Mouse (Mus musculus) ovary, postnatal 14 days (tissue): ENCODE measurements at regions not wholly inside any gene's neighbourhood (a gene's known extent, or its start where the extent isn't known, plus 50 kb on each side); places are given as distances from the start of the nearest gene placed in this dataset.

ENCODE experiments used
- DNase-seq: peaks from one replicate; pipeline ENCODE4 v3.0.0; 2022; ENCODE audit warnings: low spot score

DNA sequence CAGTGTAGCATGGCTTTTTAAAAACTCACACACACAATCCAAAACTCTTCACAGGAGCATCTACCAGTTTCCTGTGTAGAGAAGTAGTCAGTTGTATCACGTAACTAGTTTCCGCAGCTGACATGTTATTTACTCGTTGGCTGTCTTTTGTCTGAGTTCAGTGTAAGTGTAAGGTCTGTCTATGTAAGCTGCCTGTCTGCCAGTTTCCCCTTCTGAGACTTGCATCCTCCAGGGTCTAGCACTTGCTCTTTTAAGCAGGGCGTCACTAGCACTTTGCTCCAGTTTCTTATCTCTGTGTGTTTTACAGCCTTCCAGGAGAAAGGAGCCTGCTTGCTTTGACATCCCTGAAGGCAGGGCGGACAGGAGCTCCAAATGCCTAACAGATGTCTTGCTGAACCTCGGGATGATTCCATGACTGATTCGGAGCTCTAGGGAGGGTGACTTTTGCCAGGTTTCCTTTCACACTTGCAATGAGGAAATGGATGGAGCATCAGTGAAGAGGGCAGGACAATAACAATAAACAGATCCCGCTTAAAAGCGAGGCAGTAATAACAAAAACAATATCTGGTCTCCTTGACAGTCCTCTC is 131.2 kb upstream of the Osr1 start:
- DNase-seq, result peak; percentile 10

DNA sequence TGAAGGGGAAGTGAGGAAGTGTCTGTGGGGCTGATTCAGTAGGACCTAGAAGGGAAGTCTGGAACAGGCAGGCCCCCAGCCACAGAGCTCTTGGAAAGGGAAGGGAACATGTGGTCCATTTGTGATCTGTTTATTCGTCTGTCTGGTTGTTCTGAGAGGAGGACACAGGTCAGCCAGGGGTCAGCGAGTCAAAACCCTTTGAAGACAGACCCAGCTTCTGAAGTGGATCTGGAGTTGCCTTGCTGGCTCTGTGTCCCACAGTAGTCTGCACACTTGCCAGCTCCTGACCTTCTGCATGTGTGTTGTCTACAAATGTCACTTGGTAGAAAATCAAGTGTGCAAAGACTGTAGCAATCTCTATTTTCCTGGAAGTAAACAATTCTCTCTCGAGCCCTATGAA is 119.3 kb upstream of the Osr1 start:
- DNase-seq, result peak; percentile 16

DNA sequence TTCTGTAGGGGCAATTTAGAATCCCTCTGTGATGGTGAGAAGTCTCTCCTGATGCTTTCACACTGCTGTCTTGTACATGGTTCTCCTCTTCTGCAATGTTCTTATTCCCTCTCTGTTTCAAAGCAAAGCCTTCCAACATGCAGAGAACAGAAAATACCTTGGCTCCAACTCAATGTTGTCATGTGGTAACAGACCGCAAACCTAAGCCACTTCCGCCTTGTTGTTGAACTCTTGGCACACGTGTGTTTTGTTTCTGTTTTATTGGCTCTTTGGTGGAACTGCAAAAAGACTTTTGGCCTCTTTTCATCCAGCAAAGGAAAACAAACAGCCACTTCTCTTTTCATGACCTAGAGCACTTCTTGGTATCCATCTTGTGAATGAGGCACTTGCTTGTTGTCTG is 109.7 kb upstream of the Osr1 start:
- no peak for DNase-seq

DNA sequence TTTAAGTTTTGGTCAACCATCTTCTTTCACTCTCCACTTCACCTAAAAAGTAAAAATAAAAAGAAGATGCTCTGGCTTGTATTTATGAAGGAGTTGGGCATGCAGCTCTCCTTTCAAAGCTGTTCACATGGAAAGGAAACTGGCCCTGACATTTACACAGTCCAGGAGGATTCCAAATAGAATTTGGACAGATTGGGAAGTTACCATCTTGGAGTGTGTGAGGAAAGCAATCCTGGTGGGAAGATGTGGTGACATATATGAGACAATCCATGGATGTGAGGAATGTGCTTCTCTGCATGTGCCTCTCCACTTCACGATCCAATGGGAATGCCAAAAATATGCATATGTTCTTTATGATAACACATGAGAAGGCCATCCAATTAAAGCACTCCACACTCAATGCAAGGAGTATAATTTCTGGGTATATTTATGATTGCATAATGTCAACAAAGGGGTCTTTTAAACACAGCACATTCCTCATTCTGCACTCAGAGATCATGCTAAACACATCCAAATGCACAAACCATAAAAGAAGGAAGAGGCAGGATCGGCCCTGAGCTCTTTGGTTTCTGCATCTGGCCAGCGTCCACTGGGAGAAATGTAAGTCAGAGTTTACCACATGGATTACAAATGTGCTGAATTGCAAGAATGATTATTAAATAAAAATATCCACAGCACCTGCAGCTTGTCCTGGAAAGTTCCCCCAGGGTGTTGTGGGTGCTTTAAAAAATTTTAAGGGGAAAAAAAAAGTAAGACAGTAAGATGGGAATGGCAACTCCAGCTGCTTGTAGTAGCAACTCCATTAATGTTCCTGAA is 100.1 kb upstream of the Osr1 start:
- no peak for DNase-seq

- DNase-seq, result no peak
These were observed 94.1 kb upstream of the Osr1 start for GRCm38 (mm10) chr12:9475836-9476235.

DNA sequence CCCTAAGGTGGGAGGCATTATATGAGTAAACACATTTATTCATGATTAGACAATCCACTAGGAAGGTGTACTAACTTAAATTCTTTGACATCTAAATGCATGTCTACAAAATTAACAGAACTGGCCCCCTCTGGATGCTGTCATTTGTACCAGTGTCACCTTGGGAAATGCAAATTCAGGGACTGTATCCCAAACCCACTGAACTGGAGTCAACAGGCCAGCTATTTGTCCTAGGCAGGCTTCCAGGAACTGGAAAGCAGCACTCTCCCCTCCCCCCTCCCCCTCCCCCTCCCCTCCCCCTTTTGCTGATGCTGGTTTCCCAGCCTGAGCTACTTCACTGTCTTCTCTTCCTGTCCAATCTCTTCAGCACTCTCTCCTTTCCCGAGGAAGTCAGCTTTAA is 91.7 kb upstream of the Osr1 start:
- DNase-seq, result no peak

DNA sequence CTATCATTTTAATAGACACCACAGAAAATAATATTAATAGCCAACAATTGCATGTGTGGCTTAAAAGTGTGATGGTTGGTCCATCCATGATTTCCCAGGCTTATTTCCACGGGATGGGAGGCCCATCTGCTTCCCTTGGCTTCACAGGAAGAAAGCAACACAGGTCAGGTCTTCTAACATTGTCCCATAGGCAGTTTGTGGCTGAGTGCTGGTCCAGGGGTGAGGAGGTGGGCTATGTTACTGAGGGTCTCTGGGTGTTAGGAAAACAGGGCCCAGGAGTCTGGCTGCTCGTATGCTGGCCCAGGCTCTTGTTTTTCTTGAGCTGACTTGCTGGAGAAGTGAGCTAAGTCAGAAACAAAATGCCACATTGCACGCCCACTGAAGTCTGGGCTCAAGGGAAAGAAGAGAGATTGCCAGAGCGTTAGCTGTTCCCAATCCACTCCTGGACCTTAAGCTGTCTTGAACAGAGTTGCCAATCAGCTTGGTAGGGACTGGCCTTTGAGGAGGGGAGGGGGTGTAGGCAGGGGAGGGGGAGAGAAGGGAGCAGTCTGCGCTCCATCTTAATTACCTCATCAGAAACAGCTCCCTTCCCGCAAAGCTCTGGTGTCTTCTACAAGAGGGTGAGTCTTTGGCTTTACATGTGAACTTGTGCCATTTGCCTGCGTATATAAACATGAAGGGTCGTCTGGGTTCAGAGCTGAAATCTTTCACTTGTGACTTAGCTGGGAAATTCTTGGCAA is 82.1 kb upstream of the Osr1 start:
- no peak for DNase-seq

DNA sequence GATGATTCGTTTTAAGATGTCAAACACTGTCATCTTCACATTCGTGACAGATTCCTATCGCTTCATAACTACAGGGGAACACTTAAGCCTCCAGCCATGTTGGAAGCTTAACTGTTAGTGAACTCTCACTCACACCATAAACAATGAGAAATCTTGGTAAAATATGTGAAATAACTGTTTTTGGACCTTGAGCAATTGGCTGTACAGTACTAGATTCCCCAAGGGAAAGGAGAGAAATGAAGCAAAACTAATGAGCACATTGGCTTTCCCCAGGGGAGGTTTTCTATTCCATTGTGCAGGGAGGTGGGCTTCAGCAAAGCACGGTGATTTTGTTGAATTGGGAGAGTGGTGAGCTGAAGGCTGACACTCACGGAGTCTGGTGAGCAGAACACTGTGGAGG is 56.0 kb upstream of the Osr1 start:
- DNase-seq, result no peak

GRCm38 (mm10) chr12:9518782-9519181 is 51.1 kb upstream of the Osr1 start:
- DNase-seq, result no peak

DNA sequence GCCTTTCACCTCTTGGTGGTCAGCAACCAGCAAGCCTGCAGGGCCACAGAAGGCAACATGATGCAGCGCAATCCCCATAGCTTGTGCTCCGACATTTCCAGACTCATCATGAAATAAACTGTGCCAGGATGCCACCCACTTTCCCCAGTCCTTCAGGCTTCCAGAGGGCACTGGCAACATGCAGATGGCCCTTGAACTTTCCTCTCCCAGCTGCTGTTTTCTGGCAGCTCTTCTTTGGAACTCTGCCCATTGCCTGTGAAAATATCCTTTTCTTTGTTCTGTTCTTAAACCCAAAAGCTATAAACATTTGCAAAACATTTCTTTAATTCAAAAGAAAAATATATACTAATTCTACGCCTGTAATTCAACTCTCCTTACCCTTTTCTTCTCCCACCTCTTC is 50.6 kb upstream of the Osr1 start:
- DNase-seq, result peak; percentile 11
